Mouse (Mus musculus) urinary bladder, postnatal 14 days (tissue): ENCODE results near the gene Lama1.
"Not testable (repeated sequence)": the region's sequence is repeated elsewhere in the genome, so short reads cannot be mapped to it uniquely, and the experiment has no call there.

ENCODE experiments used
- DNase-seq: peaks from one replicate; pipeline ENCODE4 v3.0.0; 2021; ENCODE audit warnings: low spot score

Gene Lama1

DNA sequence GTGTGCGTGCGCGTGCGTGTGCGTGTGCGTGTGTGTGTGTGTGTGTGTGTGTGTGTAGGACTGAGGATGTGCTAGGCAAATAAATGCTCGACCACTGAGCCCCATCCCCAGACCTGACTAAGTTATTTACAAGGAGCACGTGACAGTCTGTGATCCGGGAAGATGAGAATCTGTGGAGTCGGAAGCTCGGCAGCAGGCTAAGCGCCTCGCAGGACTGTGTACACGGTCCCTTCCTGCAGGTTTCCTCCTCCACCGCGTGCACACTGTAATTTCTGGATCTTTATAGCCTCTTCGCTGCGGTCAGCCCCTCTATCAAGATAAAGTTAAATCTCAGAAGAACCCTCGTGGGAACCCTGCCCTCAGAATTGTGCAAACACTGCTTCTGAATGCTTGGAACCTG, 18.4 kb downstream of the Lama1 start:
- DNase-seq, result no peak

DNA sequence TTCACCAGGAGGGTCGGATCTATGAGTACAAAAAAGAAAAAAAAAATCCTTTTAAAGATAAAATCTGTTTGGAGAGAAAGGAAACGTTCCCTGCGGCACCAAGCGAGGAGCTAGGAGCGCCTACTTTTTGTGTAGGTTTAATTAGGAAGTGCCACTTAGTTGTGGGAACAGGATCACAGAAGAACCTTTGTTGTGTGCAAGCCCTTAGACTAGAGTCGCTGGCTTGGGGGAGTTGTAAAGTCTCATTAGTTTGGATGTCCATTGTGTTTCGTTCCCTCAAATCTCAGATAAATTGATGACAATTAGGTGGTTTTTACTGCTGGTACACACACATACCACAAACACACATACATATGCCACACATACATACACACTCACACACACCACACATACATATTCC, 25.0 kb downstream of the Lama1 start:
- no peak for DNase-seq

DNA sequence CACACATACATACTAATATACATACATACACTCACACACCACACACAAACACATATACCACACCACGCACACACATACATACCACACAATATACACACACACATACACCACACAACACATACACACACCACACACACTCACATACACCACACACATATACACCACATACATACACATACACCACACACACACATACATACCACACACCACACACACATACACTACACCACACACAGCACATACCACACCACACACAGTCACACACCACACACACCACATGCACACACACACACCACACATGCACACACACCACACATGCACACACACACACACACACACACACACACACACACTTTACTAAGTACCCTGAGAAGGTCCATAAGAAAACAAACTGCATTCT, 25.5 kb downstream of the Lama1 start:
- DNase-seq, result no peak

DNA sequence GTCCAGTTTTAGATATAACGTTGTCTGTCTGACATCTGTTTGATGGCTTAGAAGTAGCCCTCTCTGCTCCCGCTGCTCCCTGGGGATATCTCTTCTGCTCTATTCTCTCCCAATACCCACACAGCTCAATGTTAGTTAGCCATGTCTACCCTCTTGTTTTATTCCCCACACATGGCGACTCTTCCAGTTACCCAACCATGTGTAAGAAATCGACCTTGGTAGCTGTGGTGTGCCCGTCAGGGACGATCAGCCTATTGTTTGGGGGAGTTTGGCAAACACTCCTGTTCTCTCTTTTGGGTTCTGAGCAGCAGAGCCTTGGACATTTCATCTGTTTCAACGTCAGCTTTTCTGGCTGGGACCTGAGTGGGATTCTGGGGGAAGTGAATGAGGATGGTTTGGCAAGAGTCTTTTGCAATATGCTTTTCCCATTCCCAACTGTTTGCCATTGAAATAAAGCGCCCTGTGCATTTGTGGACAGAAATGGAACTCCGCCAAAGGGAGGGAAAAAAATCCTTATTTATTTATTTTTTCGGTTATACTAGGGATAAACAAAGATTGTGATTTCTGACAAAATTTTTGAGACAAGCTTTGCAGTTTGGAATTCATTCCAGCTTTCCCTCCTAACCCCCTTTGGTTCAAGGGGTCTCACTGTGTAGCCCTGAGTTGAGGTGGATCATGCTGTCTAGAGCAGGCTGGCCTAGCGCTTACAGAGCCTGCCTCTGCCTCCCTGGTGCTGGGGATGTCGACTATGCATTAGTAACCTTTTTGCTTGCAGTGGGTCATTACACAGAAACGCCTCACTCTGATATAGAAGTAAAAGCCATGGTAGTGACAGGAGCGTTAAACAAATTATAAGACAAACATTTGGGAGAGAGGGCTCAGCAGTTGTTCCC, 26.4 kb downstream of the Lama1 start:
- DNase-seq, result no peak

DNA sequence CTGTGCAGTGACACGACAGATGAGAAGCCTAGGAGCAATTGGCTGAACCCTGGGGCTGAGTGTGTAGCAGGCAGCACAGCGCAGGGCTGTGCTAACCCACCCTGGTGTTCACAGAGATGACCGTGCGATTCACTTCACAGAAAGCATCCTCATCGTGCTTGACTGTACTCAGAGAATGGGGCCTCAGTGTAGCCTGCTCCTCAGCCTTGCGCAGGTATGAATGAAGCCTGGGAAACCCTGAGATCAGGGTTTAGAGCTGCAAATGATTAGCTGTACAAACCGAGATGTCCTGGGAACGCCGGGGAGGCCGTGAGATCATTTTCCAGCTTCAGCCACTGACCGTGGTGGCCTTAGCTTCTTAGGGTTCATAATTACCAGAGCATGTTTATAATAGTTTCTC, 29.5 kb downstream of the Lama1 start:
- DNase-seq, result no peak

GRCm38 (mm10) chr17:67728751-67729150, 31.7 kb downstream of the Lama1 start:
- no peak for DNase-seq

DNA sequence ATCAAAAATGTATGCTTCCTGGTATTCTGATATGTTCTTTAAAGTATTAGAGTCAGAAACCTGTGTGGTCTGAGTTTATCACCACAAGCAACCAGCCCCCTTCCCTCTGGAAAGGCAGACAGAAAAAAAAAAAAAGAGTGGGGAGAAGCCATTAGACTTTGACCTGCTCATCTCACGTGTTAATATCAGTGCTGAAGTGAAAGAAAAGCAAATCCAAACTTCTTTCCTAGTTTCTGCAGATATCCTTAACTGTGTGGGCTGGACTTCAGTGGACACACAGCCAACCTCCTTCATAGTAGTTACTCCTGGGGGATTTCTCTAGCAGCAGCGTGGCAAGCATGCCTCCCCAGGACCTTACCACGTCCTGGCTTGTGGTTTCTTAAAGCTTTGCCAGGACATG, 34.0 kb downstream of the Lama1 start:
- DNase-seq, result no peak

- DNase-seq, result no peak
Observed at GRCm38 (mm10) chr17:67731964-67732363, 34.9 kb downstream of the Lama1 start.

GRCm38 (mm10) chr17:67733516-67733915, 36.5 kb downstream of the Lama1 start:
- no peak for DNase-seq

DNA sequence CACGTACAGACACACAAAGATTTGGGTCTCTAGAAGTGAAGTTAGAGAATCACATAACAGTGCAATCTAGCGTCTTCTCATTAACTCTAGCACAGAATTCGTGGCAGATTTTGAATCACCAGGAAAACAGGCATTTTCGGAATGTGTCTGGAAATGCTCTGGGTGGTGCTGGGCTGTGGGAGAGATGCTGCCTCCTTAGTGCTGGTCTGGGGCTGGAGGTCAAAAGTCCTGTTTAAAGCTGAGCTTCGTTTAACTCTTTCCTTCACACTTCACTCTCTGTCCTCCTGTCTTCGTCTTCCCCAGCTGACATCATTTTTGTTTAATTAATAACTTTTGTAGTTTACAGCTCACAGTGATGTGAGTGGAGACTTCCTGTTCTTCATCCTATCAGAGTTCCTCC, 38.7 kb downstream of the Lama1 start:
- no peak for DNase-seq

- DNase-seq, result not testable (repeated sequence)
Observed at GRCm38 (mm10) chr17:67741229-67741628, 44.2 kb downstream of the Lama1 start.

DNA sequence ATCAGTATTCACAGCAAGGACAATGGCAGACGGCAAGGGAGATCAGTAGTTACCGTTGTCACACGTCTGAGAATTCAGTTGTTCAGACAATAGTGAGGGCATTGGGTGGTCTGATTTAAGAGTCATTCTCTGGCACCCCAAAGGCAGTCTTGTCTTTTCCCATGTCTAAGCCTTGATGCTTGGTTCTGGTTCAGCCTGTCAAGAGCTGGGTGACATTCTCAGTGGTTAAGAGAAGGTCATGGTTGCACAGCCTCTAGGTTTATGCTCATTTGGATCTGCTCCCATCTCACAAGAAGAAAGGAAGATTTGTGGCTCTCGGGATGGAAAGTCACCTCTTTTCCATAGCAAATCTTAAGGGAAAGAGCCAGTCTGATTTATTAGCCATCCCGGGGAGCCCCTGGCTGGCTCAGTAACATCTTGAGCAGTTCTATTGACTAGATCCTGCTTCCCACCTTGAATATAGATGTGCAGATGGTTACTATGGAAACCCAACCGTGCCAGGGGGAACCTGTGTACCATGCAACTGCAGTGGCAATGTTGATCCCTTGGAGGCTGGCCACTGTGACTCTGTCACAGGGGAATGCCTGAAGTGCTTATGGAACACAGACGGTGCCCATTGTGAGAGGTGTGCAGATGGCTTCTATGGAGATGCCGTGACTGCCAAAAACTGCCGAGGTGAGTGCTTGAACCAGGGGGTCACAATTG, 67.3 kb downstream of the Lama1 start:
- no peak for DNase-seq

GRCm38 (mm10) chr17:67773608-67774007, 76.5 kb downstream of the Lama1 start:
- no peak for DNase-seq

DNA sequence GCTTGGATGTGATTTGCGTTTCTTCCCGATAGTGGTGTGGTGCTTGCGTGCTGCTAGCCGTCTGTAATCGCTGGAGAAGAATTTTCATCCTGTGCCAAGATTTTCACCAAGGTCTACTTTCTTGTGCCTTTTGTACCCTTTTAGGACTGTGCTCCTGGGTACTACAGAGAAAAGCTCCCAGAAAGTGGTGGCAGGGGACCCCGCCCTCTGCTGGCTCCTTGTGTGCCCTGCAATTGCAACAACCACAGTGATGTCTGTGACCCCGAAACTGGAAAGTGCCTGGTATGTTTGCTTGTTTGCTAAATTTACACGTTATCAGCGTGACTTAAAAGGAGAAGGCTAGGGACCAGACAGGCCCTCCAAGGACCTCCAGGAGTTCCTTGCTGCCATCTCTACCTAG, 79.7 kb downstream of the Lama1 start:
- peak; percentile 22 for DNase-seq

GRCm38 (mm10) chr17:67779812-67780211, 82.8 kb downstream of the Lama1 start:
- DNase-seq, result peak; percentile 21

- no peak for DNase-seq
Observed at GRCm38 (mm10) chr17:67791091-67791490, 94.0 kb downstream of the Lama1 start.

GRCm38 (mm10) chr17:67809171-67809570, 112.1 kb downstream of the Lama1 start:
- no peak for DNase-seq

- DNase-seq, result no peak
Observed at GRCm38 (mm10) chr17:67813666-67814065, 116.6 kb downstream of the Lama1 start.

DNA sequence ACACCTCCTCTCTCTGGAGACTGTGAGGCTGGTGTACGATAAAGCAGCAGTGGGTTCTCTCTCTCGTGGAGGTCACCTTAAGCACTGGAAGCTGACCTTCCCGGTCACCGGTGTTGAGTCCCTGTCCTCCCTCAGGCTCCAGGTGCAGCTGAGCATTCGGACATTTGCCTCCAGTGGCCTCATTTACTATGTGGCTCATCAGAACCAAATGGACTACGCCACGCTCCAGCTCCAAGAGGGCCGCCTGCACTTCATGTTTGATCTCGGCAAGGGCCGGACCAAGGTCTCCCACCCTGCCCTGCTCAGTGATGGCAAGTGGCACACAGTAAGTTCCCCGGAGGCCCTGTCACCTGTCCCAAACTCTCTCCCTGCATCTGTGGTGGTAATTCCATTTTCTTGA, 118.7 kb downstream of the Lama1 start:
- DNase-seq, result no peak

- DNase-seq, result no peak
Observed at GRCm38 (mm10) chr17:67816916-67817315, 119.9 kb downstream of the Lama1 start.

DNA sequence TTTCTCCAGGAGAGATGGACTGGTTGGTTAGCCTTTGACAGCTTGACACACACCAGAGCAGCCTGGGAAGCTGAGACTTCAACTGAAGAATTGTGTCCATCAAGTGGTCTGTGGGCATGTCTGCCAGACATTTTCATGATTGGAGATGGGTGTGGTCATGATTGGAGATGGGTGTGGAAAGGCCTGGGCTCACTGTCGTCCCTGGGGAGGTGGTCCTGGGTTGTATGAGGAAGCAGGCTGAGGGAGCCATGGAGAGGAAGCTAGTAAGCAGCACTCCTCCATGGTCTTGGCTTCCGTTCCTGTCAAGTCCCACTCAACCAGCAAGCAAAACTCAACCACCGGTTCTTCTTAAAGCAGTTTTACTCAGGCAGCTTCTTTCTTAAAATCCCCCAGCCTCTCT, 130.4 kb downstream of the Lama1 start:
- no peak for DNase-seq

DNA sequence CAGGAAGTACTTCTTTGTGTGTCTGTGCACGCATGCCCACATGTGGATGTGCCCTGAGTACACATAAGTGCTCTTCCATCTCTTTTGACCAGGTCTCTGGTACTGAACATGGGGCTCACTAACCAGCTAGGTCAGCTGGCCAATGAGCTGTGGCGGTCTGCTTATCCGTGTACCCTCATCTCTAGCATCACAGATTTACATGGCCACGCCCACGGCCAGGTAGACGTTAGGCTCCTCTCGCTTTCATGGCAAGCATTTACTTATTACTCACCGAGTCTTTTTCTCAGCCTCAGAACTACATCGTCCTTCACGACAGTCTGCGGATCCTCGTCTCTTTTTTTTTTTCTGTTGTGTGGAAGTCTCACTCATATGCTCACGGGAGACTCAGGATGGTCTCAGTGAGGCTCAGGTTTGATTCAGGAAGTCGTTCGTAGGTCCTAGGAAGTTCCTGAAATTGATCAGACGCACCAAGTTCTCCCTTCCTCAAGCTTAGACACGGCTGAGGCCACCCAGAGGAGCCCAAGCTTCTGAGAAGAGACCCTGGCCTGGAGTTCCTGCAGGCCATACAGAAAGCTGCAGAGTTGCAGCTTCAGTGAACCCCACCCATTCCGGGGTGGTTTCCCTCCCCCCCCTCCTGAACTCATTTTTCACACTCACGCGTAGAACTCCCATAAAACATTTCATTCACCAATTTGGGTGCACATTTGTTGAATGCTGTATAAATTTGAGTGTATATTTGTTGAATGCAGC, 139.3 kb downstream of the Lama1 start:
- no peak for DNase-seq
